Mouse (Mus musculus): ENCODE measurements around the gene Avpr1b. TPM values are rescaled to one million over a fixed set of nuclear protein-coding genes. Genes with fewer than 3 reads are reported as not detected.
"Not testable (repeated sequence)": the region's sequence is repeated elsewhere in the genome, so short reads cannot be mapped to it uniquely, and the experiment has no call there.

Avpr1b gene
- polyA plus RNA-seq, 2 experiments from 2014 or later: not detected

DNA sequence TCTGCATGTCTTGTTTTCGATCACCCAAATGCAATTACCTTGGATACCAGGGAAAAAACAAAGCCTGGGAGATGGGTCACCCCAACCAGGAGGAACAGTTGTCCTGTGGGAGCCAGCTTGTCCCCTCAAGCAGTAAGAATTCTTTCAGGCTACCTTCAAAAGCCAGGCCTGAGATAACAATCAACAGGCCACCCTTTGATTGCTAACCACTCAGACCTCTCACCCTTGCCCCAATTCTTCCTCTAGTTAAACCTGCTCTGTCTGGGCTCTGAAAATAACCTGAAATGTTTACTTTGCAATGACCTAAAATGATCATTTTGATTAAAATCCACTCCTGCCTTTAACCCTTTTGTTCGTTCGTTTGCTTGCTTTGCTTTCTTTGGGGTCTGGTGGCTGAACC, 24.6 kb downstream of the Avpr1b start:
- ATAC-seq: no peak

DNA sequence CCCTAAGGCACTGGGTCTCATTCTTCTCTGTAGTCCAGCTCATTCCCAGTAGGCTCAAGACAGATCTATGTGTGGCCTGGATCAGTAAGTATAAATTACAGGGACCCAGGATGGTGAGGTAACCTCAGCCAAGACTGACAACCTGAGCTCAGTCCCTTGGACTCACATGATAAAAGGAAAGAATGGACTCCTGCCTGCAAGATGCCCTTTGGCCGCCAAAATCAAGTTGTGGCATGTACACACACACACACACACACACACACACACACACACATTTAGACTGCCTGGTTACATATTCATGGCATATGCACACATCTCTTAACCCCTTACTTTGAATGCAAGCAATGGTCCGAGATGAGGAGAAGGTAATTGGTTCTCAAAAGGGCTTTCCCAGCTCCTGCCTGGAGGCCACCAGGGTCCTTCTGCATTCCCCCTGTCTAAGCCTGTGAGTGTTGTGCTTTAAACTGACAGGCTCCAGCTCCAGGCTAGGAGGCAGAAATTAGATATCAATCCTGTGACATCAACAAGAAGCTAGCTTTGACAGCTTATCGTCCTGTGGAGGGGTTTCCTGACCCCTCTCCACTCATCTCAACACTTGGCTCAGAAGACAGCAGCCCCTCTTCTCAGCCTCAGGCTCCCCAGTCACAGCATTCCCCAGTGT, 25.3 kb downstream of the Avpr1b start:
- no peak for ATAC-seq

DNA sequence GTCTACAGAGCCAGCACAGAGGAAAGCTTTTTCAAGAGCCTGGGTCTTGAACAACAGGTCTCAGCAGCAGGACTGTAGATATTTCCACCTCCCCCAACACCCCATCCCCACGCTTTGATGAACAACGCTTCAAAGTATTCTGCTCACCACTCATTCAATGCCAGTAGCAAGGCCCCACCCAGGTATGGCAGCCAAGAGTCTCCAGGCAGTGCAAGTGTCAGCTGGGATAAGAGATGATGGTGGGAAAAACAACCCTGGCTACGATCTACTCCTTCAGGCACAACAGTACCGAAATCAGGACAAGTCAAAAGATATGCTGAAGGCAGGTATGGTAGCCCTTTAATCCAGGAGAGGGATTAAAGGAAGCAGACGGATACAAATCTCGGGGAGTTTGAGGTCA, 27.2 kb downstream of the Avpr1b start:
- no peak for ATAC-seq

DNA sequence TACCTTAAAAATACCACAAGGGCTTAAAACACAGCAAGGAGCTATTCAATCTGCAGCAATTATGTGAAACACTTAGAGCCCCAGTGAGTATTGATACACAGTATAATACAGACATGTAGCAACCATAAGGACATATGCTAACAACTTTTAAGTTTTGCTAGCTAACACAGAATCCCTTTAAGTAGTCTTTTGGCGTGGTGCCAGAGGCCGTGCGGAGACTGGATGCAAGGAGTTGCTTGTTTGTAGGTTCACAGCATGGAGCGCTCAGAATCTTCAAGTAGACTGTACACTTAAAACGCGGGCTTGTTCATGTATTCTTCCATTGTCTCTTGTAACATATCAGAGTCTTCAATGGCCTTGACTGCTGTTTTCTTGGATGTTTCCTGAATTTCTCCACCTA, 33.2 kb downstream of the Avpr1b start:
- not testable (repeated sequence) for ATAC-seq

DNA sequence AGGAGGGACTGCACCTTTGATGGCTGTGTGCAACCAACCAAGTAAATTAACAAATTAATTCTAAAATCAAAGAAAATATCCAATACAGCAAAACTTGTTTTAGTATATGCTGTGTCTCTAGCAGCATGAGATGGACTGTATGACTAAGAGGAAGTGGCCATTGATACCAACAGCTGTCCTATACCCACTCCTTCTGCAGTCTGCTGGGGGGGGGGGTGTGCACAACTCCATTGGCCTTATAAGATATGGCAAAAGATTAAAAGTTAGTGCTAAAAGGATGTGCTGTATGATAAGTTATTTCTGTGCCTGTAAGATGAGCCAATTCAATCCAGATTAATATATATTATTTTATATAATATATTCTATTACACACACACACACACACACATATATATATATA, 35.5 kb downstream of the Avpr1b start:
- no peak for ATAC-seq

DNA sequence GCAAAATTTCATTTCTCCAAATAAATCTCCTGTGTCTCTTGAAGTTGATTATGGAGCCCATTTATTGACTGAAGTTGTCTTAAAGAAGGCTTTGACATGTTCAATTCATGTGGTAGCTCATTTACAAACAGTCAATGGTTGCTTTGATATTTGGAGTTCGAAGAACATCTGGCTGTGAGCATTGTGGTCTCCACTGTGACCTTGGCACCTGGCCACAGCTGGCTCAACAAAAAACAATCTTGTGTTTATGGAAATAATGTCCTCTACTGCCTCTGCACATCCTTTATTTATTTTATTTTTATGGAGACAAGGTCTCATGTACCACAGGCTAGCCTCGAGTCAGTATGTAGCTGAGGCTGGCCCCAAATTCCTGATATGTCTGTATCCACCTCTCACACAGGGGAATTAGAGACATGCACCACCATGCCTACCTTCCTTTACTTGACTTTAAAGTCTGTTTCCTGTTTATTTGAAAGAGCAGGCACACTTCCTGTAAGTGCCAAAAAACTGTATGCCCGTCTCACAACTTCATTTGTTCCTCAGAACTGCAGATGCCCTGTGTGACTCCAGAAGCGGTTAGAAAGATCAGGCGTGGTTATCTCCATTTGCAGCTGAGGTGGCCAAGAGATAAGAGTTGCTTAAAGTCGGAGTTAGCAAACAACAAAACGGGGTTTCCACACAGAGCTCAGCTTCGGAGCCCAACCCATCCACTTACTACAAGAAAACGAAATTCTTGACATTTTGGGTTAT, 38.9 kb downstream of the Avpr1b start, which contains the start of gene Ctse:
Gene Ctse (plus strand): TSS at position 516 of the 750 bp plus-strand sequence.
- ATAC-seq: peak; percentile 94

DNA sequence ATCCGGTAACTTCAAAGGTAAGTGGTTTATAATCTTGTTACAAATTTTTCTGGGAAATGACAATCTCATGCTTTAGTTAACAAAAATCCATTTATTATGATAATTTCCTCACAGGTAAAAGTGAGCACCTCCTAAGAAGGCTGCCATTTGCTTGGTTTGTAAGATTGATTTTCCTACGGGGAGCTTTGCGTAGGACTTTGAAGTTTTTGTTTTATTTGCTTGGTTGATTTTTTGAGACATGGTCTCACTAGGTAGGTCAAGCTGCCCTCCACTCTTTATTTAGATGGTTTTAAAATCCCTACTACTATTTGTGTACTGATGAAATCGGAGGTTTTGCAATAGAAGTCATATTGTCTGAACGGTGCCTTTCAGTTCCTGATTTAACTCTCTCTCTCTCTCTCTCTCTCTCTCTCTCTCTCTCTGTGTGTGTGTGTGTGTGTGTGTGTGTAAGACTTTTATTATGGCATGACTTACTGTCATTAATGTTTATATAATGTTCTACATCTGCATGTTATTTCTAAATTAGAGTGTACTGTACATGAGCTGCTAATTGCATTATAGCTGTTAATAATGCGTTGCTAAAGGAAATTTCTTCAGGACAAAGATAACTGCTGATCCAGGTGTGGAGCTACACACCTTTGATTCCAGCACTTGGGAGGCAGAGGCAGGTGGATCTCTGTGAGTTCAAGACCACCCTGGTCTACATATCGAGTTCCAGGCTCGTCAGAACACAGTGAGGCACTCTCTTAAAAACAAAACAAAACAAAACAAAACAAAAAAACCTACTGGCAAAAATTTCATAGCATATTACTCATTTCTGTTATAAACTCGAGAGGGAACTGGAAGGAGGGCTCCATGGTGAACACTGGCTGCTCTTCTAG, 39.7 kb downstream of the Avpr1b start:
- ATAC-seq: peak; percentile 10

DNA sequence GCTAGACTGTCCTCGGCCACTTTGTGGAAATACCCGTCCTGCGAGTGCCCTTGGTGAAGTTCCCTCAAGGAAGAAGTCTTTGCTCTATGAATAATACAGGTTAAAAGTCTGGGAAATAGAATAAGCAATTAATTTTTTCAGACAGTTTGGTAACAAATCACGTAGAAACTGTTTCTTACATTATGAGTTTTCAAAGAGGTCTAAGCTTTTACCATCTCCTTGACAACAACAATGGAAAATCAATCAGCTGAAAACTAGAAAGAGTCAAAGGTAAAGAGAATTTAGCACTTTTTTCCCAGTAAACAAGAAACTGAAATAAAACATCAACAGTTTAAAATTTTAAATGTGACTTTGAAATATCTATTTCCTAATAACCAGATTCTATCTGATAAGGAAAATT, 41.0 kb downstream of the Avpr1b start:
- no peak for ATAC-seq

DNA sequence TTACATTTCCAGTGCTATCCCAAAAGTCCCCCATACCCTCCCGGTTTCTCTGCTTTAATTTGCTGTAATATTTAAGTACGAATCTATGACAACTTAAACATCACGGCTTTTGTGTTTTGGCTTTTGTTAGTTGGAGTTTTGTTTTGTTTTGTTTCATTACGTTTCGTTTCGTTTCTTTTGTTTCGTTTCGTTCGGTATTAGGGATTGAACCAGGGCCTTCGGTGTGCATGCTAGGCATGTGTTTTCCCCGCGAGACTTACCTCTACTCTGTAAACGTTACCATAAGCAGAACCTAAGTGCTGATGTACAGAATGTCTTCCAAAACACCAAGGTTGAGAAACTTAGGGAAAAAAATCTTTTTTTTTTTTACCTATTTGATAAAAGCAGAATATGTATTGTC, 42.5 kb downstream of the Avpr1b start:
- no peak for ATAC-seq

DNA sequence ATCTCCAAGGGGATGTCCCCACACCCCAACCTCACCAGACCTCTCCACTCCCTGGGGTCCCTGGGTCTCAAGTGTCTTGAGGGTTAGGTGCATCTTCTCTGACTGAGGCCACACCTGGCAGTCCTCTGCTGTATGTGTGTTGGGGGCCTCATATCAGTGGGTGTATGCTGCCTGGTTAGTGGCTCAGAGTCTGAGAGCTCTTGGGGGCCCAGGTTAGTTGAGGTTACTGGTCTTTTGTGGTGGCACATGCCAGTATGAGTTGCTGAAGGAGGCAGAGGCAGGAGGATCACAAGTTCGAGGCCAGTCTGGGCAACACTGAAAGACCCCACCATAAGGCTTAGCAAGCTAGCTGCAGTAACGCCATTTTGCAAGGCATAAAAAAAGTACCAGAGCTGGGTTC, 43.2 kb downstream of the Avpr1b start:
- no peak for ATAC-seq

DNA sequence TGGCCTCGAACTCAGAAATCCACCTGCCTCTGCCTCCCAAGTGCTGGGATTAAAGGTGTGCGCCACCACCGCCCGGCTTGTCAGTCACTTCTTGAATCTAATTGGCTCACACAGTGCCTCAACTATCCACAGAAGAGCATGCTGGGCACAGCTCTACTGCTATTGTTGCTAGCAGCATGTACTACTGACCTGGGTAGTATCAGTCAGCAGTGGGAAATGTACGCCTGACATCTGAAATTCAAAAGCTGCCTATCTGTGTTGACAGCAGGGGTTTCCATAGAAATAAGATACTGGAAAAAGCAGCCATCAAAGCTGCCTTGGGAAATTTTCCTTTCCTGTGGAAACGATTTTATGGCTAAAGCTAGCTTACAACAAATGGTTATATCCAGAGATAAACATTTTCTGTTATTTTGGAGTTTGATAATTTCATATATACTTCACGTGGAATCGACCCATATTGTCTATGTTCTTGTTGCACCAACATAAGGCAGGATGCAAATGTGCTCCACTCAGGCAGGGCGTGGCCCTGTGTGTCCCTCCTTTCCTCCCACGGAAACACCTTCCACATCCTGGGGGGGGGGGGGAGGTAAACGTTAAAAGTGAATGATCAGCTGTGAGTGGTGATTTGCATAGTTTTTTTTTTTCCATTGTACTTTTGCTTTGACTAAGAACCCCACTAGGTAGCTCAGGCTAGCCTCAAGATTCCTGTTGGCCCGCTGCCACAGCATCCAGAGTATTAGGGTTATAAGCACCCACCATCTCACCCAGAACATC, 53.8 kb downstream of the Avpr1b start:
- peak; percentile 90 for ATAC-seq

DNA sequence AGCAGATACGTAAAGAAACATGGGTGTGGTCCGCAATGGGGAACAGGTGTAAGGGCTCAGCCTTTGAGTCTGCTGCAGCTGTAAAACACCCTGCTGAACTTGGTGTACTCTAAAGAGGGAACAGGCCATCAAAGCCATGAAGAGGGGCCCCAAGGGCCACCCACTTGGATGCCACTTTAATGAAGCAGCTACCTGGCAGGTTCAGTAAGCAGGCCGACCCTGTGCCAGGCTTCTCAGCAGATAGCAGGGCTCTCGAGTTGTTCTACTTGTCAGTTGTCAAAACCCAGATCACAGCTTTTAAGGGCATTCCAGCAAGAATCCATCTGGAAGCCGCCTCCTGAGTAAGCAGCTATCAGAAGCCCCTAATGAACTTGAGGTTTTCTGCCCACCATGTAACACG, 56.6 kb downstream of the Avpr1b start:
- ATAC-seq: no peak

DNA sequence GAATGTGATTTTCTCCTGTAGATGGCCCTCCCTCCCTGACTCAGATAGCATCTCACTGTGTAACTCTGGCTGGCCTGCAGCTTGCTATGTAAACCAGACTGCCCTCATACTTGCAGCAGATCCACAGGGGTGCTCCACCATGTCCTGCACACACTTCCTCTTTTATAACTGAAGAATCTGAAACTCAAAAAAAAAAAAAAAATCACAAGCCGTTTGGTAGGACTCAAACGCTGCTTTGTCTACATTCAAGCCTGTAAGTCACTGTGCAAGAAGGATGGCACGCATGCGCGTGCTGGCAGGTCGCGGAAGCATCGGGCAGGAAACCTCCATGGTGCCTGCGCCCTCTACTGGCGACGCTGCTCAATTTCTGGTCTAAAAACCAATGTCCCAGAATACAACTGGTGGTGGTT, 58.9 kb downstream of the Avpr1b start:
- ATAC-seq: peak; percentile 90

DNA sequence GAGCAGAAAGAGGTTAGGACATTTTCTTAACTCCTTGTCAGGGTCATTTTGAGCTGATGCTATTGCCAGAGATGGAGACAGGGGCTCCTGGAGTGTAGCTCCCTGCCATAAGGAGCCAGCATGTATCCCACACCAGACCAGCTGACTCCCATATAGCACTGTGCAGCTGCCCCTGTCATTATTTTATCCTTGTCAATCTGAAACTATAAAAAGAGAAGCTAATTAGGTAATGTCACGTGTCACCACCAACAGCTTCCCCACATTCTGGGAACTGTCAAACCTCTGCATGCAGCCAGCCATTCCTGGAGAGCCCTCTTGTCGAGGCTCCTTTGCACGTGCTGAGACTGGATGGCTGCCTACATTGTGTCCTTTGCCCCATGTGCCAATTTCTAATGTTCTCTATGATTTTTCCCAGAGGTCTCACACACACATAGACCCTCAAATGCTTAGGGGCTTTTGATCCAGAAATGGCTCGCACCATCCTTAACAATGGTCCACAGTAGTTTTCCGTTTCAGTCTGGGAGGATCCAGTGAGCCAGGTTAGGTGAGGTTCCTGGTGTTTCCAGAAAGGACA, 60.6 kb downstream of the Avpr1b start:
- ATAC-seq: no peak

DNA sequence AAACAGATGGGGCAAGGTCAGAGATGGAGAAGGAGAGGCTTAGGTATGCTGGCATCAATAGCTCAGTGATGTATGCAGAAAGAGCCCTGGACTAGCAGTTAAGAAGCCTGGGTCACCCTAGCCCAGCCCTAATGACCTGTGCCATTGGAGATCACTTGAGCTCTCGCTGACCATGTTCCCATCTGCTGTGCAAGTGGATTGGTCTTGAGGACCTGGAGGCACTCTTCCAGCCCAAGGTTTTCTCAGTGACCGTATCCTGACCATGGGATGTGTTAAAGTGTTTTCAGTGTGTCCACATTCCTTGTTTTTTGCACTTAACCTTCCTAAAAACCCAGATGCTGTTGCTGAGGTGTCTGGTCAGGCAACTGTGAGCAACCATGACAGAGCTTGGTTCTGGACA, 61.2 kb downstream of the Avpr1b start:
- ATAC-seq: no peak

DNA sequence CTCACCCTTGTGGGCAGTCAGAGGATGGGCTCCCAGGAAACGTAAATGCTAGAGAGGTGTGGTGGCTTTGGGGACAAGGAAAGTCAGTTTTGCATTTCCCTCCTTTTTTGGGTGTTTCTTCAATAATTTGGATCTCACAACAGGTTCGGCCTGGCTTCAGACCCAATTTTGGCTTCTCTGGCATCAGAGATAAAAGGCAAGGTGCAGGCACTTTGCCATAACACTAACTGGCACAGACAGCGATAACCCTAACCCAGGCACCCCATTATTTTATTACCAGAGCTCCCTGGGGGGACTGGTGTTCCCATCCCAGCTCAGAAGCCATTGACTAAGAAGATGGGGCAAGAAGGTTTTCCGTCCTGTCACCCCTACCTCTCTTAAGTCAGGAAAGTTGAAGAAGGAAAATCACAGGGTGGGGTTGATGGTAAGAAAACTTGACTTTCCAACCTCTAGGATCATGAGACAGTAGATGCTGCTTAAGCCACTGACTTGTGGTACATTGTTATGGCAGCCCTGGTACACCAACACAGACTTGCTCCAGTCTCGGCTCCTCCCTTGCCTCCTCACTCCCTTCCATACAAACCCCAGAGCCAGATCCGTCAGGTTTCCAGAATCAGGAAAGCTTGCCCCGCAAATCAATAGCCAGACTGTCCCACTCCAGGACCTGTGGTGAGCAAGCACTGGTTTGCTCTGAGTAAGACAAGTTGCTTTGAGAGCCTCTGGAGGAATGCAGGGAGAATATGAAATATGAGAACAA, 61.9 kb downstream of the Avpr1b start:
- ATAC-seq: no peak

Other genes starting within 250 kb of the Avpr1b start
- 10 to 100 TPM; 25.0 to 31.5 TPM for gene Srgap2, start 71.9 kb upstream of the Avpr1b start, polyA plus RNA-seq (2017; shearing (Covaris generic))
- gene Fam72a, start 71.3 kb upstream of the Avpr1b start, polyA plus RNA-seq (2017; shearing (Covaris generic)): under 1 TPM; 0.24 to 0.73 TPM
- gene Ctse, start 39.1 kb downstream of the Avpr1b start, polyA plus RNA-seq (2017; shearing (Covaris generic)): 10 to 100 TPM; 23.1 to 30.3 TPM
- gene Rab7b, start 89.5 kb downstream of the Avpr1b start, polyA plus RNA-seq (2017; shearing (Covaris generic)): under 1 TPM in 1 of 2 experiments, not detected in 1; 0.13 TPM
- not detected for gene Slc26a9, start 144.8 kb downstream of the Avpr1b start, polyA plus RNA-seq (2017; shearing (Covaris generic))
- gene Pm20d1, start 198.1 kb downstream of the Avpr1b start, polyA plus RNA-seq (2017; shearing (Covaris generic)): under 1 TPM in 1 of 2 experiments, not detected in 1; 0.05 TPM
- 10 to 100 TPM; 16.0 to 21.5 TPM for gene Slc41a1, start 228.3 kb downstream of the Avpr1b start, polyA plus RNA-seq (2017; shearing (Covaris generic))

Measured in CD4-positive, CD25-positive, alpha-beta regulatory T cell, adult 4 months (primary cell).